Mouse (Mus musculus): ENCODE results near the gene Cnpy1. TPM values are rescaled to one million over a fixed set of nuclear protein-coding genes. Genes with fewer than 3 reads are reported as not detected.

Cnpy1 gene
- total RNA-seq (2021) = not detected
- long read RNA-seq, experiment 1 = 0 reads
- long read RNA-seq, experiment 2 = 0 reads

GRCm38 (mm10) chr5:28245574-28245973 lies at the start of gene Cnpy1:
Cnpy1 (minus strand) TSS chr5:28245806.
- intact Hi-C loops (cut with DNase I) = no loop called here
- Histone ChIP-seq H3K4me3 (no peak within 1 kb of the TSS), H3K27ac (no peak within 1 kb of the TSS)
- DNase-seq = no peak
- no peak for TF ChIP-seq CTCF (IDR thresholded peaks at IDR 0.05)

DNA sequence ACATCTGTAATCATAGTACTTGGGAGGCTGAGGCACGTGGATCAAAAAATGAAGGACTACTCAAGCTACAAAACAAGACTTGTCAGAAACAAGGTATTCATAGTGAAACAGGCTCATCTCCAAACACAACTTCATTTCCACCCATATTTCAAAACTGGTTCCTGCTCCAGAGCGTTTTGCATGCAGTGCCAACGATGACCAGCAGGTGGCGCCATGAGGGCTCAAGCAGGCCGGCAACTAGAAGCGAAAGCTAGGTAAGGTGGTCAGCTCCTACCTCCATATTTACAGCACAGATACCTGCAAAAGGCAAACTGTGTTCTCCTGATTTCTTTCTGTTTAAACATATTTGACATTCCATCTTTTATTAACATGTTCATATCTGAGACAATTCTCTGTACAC lies 48.4 kb upstream of the Cnpy1 start:
- DNase-seq = peak; percentile 85
- no peak; the same call in 1 of the 2 replicates for TF ChIP-seq CTCF (IDR thresholded peaks at IDR 0.05)
- no peak overlapping the region for H3K27ac ChIP-seq
- H3K4me3 ChIP-seq = no peak overlapping the region
- intact Hi-C loops (cut with DNase I) = loop anchor here (1.0 to 2.0 kb wide), 2 partner anchors 35 to 94 kb away; no protein-coding TSS in a partner anchor

DNA sequence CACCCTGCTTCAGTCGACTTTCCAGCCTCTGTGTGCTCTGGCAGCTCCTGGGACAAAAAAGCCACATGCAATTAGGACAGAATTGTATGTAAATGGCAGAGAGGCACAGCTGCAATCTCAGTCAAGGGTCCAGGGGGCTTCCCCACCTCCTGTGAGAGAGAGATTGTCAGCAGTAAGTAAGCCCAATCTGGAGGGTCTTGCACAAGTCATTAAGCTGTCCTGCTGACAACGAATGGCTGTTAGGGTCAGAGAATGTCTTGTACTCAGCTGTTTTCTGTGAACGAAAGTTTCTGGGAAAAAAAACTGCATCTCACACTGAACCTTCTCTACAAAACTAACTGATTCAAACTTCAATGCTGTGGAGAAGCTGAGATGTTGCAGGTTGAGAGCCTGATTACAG lies 46.7 kb upstream of the Cnpy1 start:
- no peak for TF ChIP-seq CTCF (IDR thresholded peaks at IDR 0.05)
- intact Hi-C loops (cut with DNase I) = no loop called here
- no peak overlapping the region for H3K27ac ChIP-seq
- DNase-seq = no peak
- H3K4me3 ChIP-seq = no peak overlapping the region

DNA sequence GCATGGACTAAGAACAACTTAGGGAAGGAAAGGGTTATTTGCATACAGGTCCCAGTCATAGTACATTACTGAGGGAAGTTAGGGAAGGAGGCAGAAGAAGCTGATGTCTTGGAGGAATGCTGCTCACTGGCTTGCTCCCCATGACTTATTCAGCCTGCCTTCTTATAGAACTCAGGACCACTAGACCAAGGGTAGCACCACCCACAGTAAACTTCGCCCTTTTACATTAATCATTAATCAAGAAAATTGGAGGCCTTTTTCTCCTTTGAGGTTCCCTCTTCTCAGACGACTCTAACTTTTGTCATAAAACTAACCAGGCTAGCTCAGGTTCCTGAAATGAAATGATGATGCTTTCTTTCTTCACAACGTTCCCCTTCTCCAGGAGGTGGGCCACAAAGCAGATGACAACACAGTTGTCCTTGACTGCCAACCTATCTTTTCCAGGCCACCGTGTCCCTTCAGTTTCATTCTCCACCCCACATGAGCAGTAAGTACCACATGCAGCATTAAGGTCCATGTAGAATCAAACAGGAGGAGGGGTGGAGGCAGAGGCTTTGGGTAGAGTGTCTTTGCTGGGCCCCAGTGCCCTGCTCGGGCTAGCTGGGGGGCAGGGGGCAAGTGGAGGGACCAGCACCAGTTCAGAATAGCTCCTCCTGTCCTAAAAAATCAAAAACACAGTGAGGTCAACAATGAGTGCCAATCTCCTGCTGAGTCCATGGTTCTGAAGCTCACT lies 45.7 kb upstream of the Cnpy1 start:
- no peak overlapping the region for H3K27ac ChIP-seq
- no peak for DNase-seq
- intact Hi-C loops (cut with DNase I) = no loop called here
- no peak for TF ChIP-seq CTCF (IDR thresholded peaks at IDR 0.05)
- no peak overlapping the region for H3K4me3 ChIP-seq

GRCm38 (mm10) chr5:28290630-28291029 lies 45.0 kb upstream of the Cnpy1 start:
- DNase-seq = no peak
- Histone ChIP-seq H3K4me3 (no peak overlapping the region), H3K27ac (no peak overlapping the region)
- no peak for TF ChIP-seq CTCF (IDR thresholded peaks at IDR 0.05)
- intact Hi-C loops (cut with DNase I) = no loop called here

DNA sequence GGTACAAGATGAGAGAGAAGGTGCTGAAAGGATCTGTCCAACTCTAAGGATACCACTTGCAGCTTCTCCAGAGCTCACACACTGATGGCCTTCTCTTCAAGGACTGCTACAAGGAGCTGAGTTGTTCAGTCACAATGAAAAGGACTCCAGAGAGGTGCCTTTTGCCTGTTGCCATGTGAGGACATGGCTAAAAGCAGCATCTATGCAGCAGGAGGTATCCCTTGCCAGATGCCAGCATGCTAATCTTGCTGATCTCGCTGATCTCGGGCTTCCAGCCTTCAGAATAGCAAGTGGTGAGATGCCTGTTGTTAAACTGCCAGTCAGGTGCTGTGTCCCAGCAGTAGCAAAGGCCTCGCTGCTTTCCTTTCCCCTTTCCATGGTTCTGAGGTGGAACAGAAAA lies 43.5 kb upstream of the Cnpy1 start:
- no peak for TF ChIP-seq CTCF (IDR thresholded peaks at IDR 0.05)
- intact Hi-C loops (cut with DNase I) = no loop called here
- no peak overlapping the region for H3K4me3 ChIP-seq
- no peak overlapping the region for H3K27ac ChIP-seq
- DNase-seq = no peak

GRCm38 (mm10) chr5:28277279-28277678 lies 31.7 kb upstream of the Cnpy1 start:
- no peak for DNase-seq
- Histone ChIP-seq H3K4me3 (no peak overlapping the region), H3K27ac (no peak overlapping the region)
- intact Hi-C loops (cut with DNase I) = no loop called here
- no peak for TF ChIP-seq CTCF (IDR thresholded peaks at IDR 0.05)

GRCm38 (mm10) chr5:28272836-28273235 lies 27.2 kb upstream of the Cnpy1 start:
- Histone ChIP-seq H3K27ac (no peak overlapping the region), H3K4me3 (no peak overlapping the region)
- intact Hi-C loops (cut with DNase I) = no loop called here
- no peak for DNase-seq
- no peak for TF ChIP-seq CTCF (IDR thresholded peaks at IDR 0.05)

GRCm38 (mm10) chr5:28269469-28269991 lies 23.9 kb upstream of the Cnpy1 start:
- no peak overlapping the region for H3K27ac ChIP-seq
- no peak for TF ChIP-seq CTCF (IDR thresholded peaks at IDR 0.05)
- DNase-seq = no peak
- H3K4me3 ChIP-seq = no peak overlapping the region
- intact Hi-C loops (cut with DNase I) = no loop called here

GRCm38 (mm10) chr5:28267576-28267975 lies 22.0 kb upstream of the Cnpy1 start:
- TF ChIP-seq CTCF (IDR thresholded peaks at IDR 0.05) = no peak
- no peak overlapping the region for H3K4me3 ChIP-seq
- no peak for DNase-seq
- no peak overlapping the region for H3K27ac ChIP-seq
- intact Hi-C loops (cut with DNase I) = no loop called here

DNA sequence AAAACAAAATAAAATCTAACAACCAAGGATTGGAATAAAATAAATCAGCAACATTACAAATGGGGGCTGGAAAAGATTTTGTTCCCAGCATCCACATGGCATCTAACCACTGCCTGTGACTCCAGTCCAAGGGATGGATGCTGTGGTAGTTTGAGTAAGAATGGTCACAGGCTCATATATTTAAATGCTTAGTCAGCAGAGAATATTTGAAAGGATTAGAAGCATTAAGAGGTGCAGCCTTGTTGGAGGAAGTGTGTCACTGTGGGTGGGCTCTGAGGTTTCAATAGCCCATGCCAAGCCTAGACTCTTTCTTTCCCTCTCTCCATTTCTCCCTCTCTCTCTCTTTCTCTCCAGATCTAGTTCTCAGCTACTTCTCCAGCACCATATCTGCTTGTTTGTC lies 20.0 kb upstream of the Cnpy1 start:
- Histone ChIP-seq H3K27ac (no peak overlapping the region), H3K4me3 (no peak overlapping the region)
- no peak for TF ChIP-seq CTCF (IDR thresholded peaks at IDR 0.05)
- intact Hi-C loops (cut with DNase I) = no loop called here
- DNase-seq = no peak

DNA sequence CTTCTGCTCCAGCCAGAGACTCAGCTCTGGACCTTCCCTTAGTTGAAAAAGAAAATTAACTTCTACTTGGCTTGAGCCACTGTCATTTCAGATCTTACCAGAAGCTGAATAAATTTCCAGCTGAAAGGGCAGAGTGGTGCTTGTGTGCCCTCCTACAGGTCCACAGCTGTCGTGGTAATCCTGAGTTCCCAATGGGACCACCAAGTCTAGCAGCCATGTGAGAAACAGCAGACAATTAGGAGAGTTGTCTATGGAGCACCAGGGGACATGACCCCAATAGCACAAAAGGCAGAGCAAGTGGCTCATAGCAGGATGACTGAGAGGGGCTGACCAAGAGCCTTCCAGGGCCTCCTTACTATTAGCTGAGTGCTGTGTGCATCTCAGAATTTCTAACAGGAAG lies 18.2 kb upstream of the Cnpy1 start:
- no peak for DNase-seq
- TF ChIP-seq CTCF (IDR thresholded peaks at IDR 0.05) = no peak
- no peak overlapping the region for H3K4me3 ChIP-seq
- no peak overlapping the region for H3K27ac ChIP-seq
- intact Hi-C loops (cut with DNase I) = no loop called here

- intact Hi-C loops (cut with DNase I) = no loop called here
- TF ChIP-seq CTCF (IDR thresholded peaks at IDR 0.05) = no peak
Observed at GRCm38 (mm10) chr5:28262070-28262469, 16.5 kb upstream of the Cnpy1 start.

DNA sequence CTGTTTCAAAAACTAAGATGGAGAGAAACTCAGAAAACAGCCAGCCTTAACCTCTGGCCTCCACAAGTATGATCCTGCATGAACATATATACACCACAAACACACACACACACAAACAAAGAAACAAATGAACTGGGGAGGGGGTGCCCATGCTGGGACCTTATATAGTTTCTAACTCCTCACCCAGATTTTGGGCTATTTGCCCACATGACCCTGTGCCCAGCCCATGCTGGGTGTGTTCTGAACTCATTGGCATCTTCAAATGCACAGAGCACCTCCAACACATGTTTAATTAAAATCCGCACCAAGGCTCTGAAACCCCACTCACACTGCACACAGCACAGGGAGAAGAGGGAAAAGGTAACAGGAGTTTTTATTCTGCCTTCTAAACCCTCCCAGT lies 14.3 kb upstream of the Cnpy1 start:
- H3K27ac ChIP-seq = no peak overlapping the region
- no peak for DNase-seq
- no peak overlapping the region for H3K4me3 ChIP-seq
- TF ChIP-seq CTCF (IDR thresholded peaks at IDR 0.05) = no peak
- intact Hi-C loops (cut with DNase I) = no loop called here

More at GRCm38 (mm10) chr5:28262070-28262469, 16.5 kb upstream of the Cnpy1 start:
- Histone ChIP-seq H3K4me3 (no peak overlapping the region), H3K27ac (no peak overlapping the region)
- no peak for DNase-seq

All from gastrocnemius, adult 2 months (tissue).